Mouse (Mus musculus): Measurements from ENCODE around the gene Phrf1. TPM values are rescaled to one million over a fixed set of nuclear protein-coding genes. Genes with fewer than 3 reads are reported as not detected.

Gene Phrf1
- total and polyA plus RNA-seq, 3 experiments: 66.1 to 1,029 (median 91.2) TPM

DNA sequence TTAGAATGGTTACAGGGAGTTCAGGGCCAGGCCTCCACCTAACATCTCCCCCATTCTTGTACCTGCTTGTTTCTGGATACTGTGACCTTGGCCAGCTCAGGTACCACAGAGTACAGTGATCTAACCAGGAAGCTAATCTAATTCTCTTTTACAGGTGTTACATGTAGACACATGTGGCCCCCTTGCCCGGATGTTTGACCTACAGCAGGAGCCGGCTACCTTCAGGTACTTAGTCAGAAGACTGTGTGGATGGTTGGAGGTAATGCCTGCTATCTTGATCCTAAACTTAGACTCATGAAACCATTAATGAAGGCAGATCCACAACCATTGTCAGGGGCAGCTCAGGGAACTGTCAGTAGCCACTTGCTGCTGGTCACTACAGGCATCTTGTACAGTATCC, 32.8 kb upstream of the Phrf1 start:
- Histone ChIP-seq H3K36me3 (ENCODE audit: control insufficient read depth in 1 of 2, insufficient read depth in 2 of 2, low read length in 2 of 2) (peaks cover 0 to 18% of the 10 kb centered on the region in 2 experiments; a peak in 3 of 4 replicates), H3K79me2 (ENCODE audit: control insufficient read depth, insufficient read depth, low read length, poor library complexity) (peaks cover 12% of the 10 kb centered on the region), H3K27me3 (ENCODE audit: control insufficient read depth in 1 of 2, insufficient read depth in 2 of 2, low read length in 2 of 2) (no peaks in the 10 kb centered on the region), H3K9ac (ENCODE audit: control insufficient read depth, low read depth, low read length, poor library complexity, severe bottlenecking) (no peak overlapping the region), H3K4me3 (ENCODE audit: control insufficient read depth in 1 of 2, insufficient read depth in 1 of 2, low read depth in 2 of 2, low read length in 2 of 2) (no peak overlapping the region), H3K4me1 (ENCODE audit: control insufficient read depth in 1 of 2, insufficient read depth in 2 of 2, low read length in 2 of 2) (peaks cover 6 to 29% of the 10 kb centered on the region in 2 experiments; a peak in 3 of 4 replicates), H3K27ac (ENCODE audit: control insufficient read depth, low read depth, low read length) (no peak overlapping the region), H3K9me3 (replicated peaks; ENCODE audit: insufficient read depth, low read length) (no peaks in the 10 kb centered on the region)
- DNase-seq (ENCODE audit: low read depth, low spot score): no peak
- no peak for TF ChIP-seq NRF1 (IDR thresholded peaks at IDR 0.05; ENCODE audit: insufficient read depth, low read depth, low read length, poor library complexity, severe bottlenecking)
- no peak for TF ChIP-seq EP300 (IDR thresholded peaks at IDR 0.05; ENCODE audit: low read depth in 1 of 2, low read length in 2 of 2)
- no peak for TF ChIP-seq MAZ (IDR thresholded peaks at IDR 0.05; ENCODE audit: low read depth, low read length)
- no peak for TF ChIP-seq BHLHE40 (IDR thresholded peaks at IDR 0.05; ENCODE audit: borderline replicate concordance, low read depth, low read length)
- TF ChIP-seq GABPA (IDR thresholded peaks at IDR 0.05; ENCODE audit: low read depth, low read length): no peak
- TF ChIP-seq TBP (IDR thresholded peaks at IDR 0.05; ENCODE audit: low read depth, low read length): no peak
- TF ChIP-seq CHD2 (IDR thresholded peaks at IDR 0.05; ENCODE audit: low read length): no peak
- TF ChIP-seq RCOR1 (IDR thresholded peaks at IDR 0.05; ENCODE audit: low read depth, low read length): no peak
- no peak for TF ChIP-seq POLR2A (IDR thresholded peaks at IDR 0.05; ENCODE audit: control insufficient read depth in 1 of 2, insufficient read depth in 1 of 2, low read depth in 1 of 2, low read length in 2 of 2, poor library complexity in 1 of 2)
- no peak for TF ChIP-seq SIN3A (IDR thresholded peaks at IDR 0.05; ENCODE audit: low read length)
- TF ChIP-seq MAFK (IDR thresholded peaks at IDR 0.05; ENCODE audit: borderline replicate concordance, low read depth, low read length): no peak

GRCm38 (mm10) chr7:141196619-141197282, 31.8 kb upstream of the Phrf1 start:
- Histone ChIP-seq H3K4me3 (ENCODE audit: control insufficient read depth in 1 of 2, insufficient read depth in 1 of 2, low read depth in 2 of 2, low read length in 2 of 2) (no peak overlapping the region), H3K9ac (ENCODE audit: control insufficient read depth, low read depth, low read length, poor library complexity, severe bottlenecking) (no peak overlapping the region), H3K79me2 (ENCODE audit: control insufficient read depth, insufficient read depth, low read length, poor library complexity) (peaks cover 12% of the 10 kb centered on the region), H3K36me3 (ENCODE audit: control insufficient read depth in 1 of 2, insufficient read depth in 2 of 2, low read length in 2 of 2) (peaks cover 0 to 18% of the 10 kb centered on the region in 2 experiments; a peak in 3 of 4 replicates), H3K9me3 (replicated peaks; ENCODE audit: insufficient read depth, low read length) (no peaks in the 10 kb centered on the region), H3K4me1 (ENCODE audit: control insufficient read depth in 1 of 2, insufficient read depth in 2 of 2, low read length in 2 of 2) (peaks cover 6 to 29% of the 10 kb centered on the region in 2 experiments; a peak in 3 of 4 replicates), H3K27me3 (ENCODE audit: control insufficient read depth in 1 of 2, insufficient read depth in 2 of 2, low read length in 2 of 2) (no peaks in the 10 kb centered on the region), H3K27ac (ENCODE audit: control insufficient read depth, low read depth, low read length) (peak overlapping the region; percentile 36)
- DNase-seq (ENCODE audit: low read depth, low spot score): peak; percentile 74
- TF ChIP-seq EP300 (IDR thresholded peaks at IDR 0.05; ENCODE audit: low read depth in 1 of 2, low read length in 2 of 2) (peak in 1 of 2 experiments; percentile 38; a peak in 1 of 4 replicates), ZNF384 (IDR thresholded peaks at IDR 0.05; ENCODE audit: low read depth, low read length) (peak; percentile 95), ELF1 (IDR thresholded peaks at IDR 0.05; ENCODE audit: low read depth, low read length) (no peak), GATA1 (IDR thresholded peaks at IDR 0.05; ENCODE audit: low read depth, low read length) (peak; percentile 58), MAZ (IDR thresholded peaks at IDR 0.05; ENCODE audit: low read depth, low read length) (no peak), ZKSCAN1 (IDR thresholded peaks at IDR 0.05; ENCODE audit: low read depth, low read length) (no peak)

All from MEL (cell line).